Mouse (Mus musculus) limb, embryonic 13.5 days (tissue): Measurements from ENCODE around the gene Gch1. TPM values are rescaled to one million over a fixed set of nuclear protein-coding genes. Genes with fewer than 3 reads are reported as not detected.

ENCODE experiments used
- ATAC-seq: fragments of 200-750 bp; cut with Nextera tagmentation; 2 replicates; pipeline ENCODE4 v1.8.0; 2017; ENCODE audit warnings: low read depth, moderate number of reproducible peaks, moderate TSS enrichment; ENCODE audit not compliant: low FRiP score
- H3K27ac ChIP-seq: fragments of 300-500 bp; sonication (generic); 2 replicates; pipeline ENCODE4 v1.5.1; 2015; ENCODE audit warnings: inconsistent platforms, mild to moderate bottlenecking, moderate library complexity
- H3K27me3 ChIP-seq: fragments of 300-500 bp; sonication (generic); 2 replicates; pipeline ENCODE4 v1.6.1; 2015; ENCODE audit warnings: mild to moderate bottlenecking, inconsistent platforms
- H3K36me3 ChIP-seq: fragments of 300-500 bp; sonication (generic); 2 replicates; pipeline ENCODE4 v1.6.1; 2015; ENCODE audit warnings: inconsistent platforms, mild to moderate bottlenecking, moderate library complexity
- H3K4me1 ChIP-seq: fragments of 300-500 bp; sonication (generic); 2 replicates; pipeline ENCODE4 v1.6.1; 2015; ENCODE audit warnings: inconsistent platforms
- H3K4me2 ChIP-seq: fragments of 300-500 bp; sonication (generic); replicated peaks from 2 replicates; pipeline ENCODE4 v1.6.1; 2015; ENCODE audit warnings: inconsistent platforms, mild to moderate bottlenecking, moderate library complexity
- H3K4me3 ChIP-seq: fragments of 300-500 bp; sonication (generic); 2 replicates; pipeline ENCODE4 v1.5.1; 2015; ENCODE audit warnings: moderate library complexity, mild to moderate bottlenecking, inconsistent platforms
- H3K9ac ChIP-seq: fragments of 300-500 bp; sonication (generic); 2 replicates; pipeline ENCODE4 v1.6.1; 2015; ENCODE audit warnings: mild to moderate bottlenecking, inconsistent platforms
- H3K9me3 ChIP-seq: fragments of 300-500 bp; sonication (generic); 2 replicates; pipeline ENCODE4 v1.6.1; 2016; ENCODE audit warnings: inconsistent platforms
- WGBS: fragments of 180-500 bp; shearing (Covaris S2); methylation state at CpG from one replicate; pipeline ENCODE4 v1.1.7; 2015; 5-methylcytosine and 5-hydroxymethylcytosine counted together
- polyA plus RNA-seq: library from polyadenylated mRNA; unstranded; fragments of >200 nt; fragmentation: Nextera tagmentation; extraction: Ambion mirVana; gene quantifications from 2 replicates; pipeline ENCODE4 v1.2.1, GENCODE M21; 2015

Gch1 gene
- polyA plus RNA-seq, 1 experiment from 2014 or later, result 1.0 TPM

GRCm38 (mm10) chr14:47194096-47194495 lies 4.9 kb upstream of the Gch1 start:
- H3K4me2 ChIP-seq, result no peak overlapping the region
- H3K27me3 ChIP-seq, result no peaks in the 10 kb centered on the region
- no peaks in the 10 kb centered on the region for H3K9me3 ChIP-seq
- H3K9ac ChIP-seq, result no peak overlapping the region
- ATAC-seq, result no peak
- no peak overlapping the region for H3K4me3 ChIP-seq
- WGBS, result 45% methylated on average over 4 of the region's 4 CpGs
- no peaks in the 10 kb centered on the region for H3K36me3 ChIP-seq
- H3K27ac ChIP-seq, result no peak overlapping the region
- H3K4me1 ChIP-seq, result no peaks in the 10 kb centered on the region

GRCm38 (mm10) chr14:47193506-47193905 lies 4.3 kb upstream of the Gch1 start:
- no peak overlapping the region for H3K4me2 ChIP-seq
- no peaks in the 10 kb centered on the region for H3K9me3 ChIP-seq
- H3K4me3 ChIP-seq, result no peak overlapping the region
- ATAC-seq, result no peak
- peaks cover 5% of the 10 kb centered on the region for H3K27me3 ChIP-seq
- H3K27ac ChIP-seq, result no peak overlapping the region
- H3K36me3 ChIP-seq, result no peaks in the 10 kb centered on the region
- no peak overlapping the region for H3K9ac ChIP-seq
- H3K4me1 ChIP-seq, result peaks cover 4% of the 10 kb centered on the region
- WGBS, result 80% methylated on average over 6 of the region's 6 CpGs

GRCm38 (mm10) chr14:47191861-47192260 lies 2.6 kb upstream of the Gch1 start:
- Histone ChIP-seq H3K9ac (no peak overlapping the region), H3K4me1 (peaks cover 5% of the 10 kb centered on the region), H3K27me3 (peaks cover 20% of the 10 kb centered on the region), H3K9me3 (no peaks in the 10 kb centered on the region), H3K36me3 (no peaks in the 10 kb centered on the region), H3K27ac (no peak overlapping the region), H3K4me3 (no peak overlapping the region), H3K4me2 (no peak overlapping the region)
- WGBS, result 34% methylated on average over 5 of the region's 5 CpGs
- no peak for ATAC-seq

- WGBS, result 80% methylated on average over 4 of the region's 4 CpGs
Measured at GRCm38 (mm10) chr14:47190626-47191025, 1.4 kb upstream of the Gch1 start.

GRCm38 (mm10) chr14:47189635-47189955 lies 382 bp upstream of the Gch1 start:
- 13% methylated on average over 8 of the region's 8 CpGs for WGBS
- Histone ChIP-seq H3K4me2 (peak overlapping the region; percentile 97), H3K36me3 (no peaks in the 10 kb centered on the region), H3K9me3 (no peaks in the 10 kb centered on the region), H3K4me1 (peaks cover 5% of the 10 kb centered on the region), H3K4me3 (peak overlapping the region; percentile 73), H3K27ac (no peak overlapping the region), H3K9ac (peak overlapping the region; percentile 62), H3K27me3 (peaks cover 23% of the 10 kb centered on the region)
- peak; percentile 20; the same call in 1 of the 2 replicates for ATAC-seq

More at GRCm38 (mm10) chr14:47190626-47191025, 1.4 kb upstream of the Gch1 start:
- Histone ChIP-seq H3K36me3 (no peaks in the 10 kb centered on the region), H3K9me3 (no peaks in the 10 kb centered on the region), H3K27ac (no peak overlapping the region), H3K4me3 (no peak overlapping the region), H3K4me1 (peaks cover 5% of the 10 kb centered on the region), H3K4me2 (no peak overlapping the region), H3K9ac (no peak overlapping the region), H3K27me3 (peaks cover 23% of the 10 kb centered on the region)
- no peak for ATAC-seq

- no peak overlapping the region for H3K27ac ChIP-seq
- peaks cover 23% of the 10 kb centered on the region for H3K27me3 ChIP-seq
- under 1% methylated on average over 16 of the region's 16 CpGs for WGBS
- peak overlapping the region; percentile 97 for H3K4me2 ChIP-seq
- ATAC-seq, result peak; percentile 25; the same call in 1 of the 2 replicates
- H3K4me3 ChIP-seq, result peak overlapping the region; percentile 73
- peak overlapping the region; percentile 62 for H3K9ac ChIP-seq
- H3K4me1 ChIP-seq, result peaks cover 5% of the 10 kb centered on the region
- no peaks in the 10 kb centered on the region for H3K9me3 ChIP-seq
- no peaks in the 10 kb centered on the region for H3K36me3 ChIP-seq
Measured at GRCm38 (mm10) chr14:47188475-47188847, 752 bp downstream of the Gch1 start.

- Histone ChIP-seq H3K27me3 (peaks cover 23% of the 10 kb centered on the region), H3K27ac (no peak overlapping the region), H3K9ac (no peak overlapping the region), H3K4me1 (peaks cover 5% of the 10 kb centered on the region), H3K4me3 (peak overlapping the region; percentile 73), H3K36me3 (no peaks in the 10 kb centered on the region), H3K9me3 (no peaks in the 10 kb centered on the region), H3K4me2 (peak overlapping the region; percentile 97; the same call in 1 of the 2 replicates)
- WGBS, result 36% methylated on average over 12 of the region's 12 CpGs
- ATAC-seq, result no peak
Measured at GRCm38 (mm10) chr14:47187666-47188360, 1.4 kb downstream of the Gch1 start.

GRCm38 (mm10) chr14:47187261-47187660 lies 2.0 kb downstream of the Gch1 start:
- H3K4me2 ChIP-seq, result no peak overlapping the region
- WGBS, result 46% methylated on average over 1 of the region's 1 CpGs

GRCm38 (mm10) chr14:47186561-47186960 lies 2.7 kb downstream of the Gch1 start:
- peaks cover 5% of the 10 kb centered on the region for H3K4me1 ChIP-seq
- no peaks in the 10 kb centered on the region for H3K9me3 ChIP-seq
- no peaks in the 10 kb centered on the region for H3K36me3 ChIP-seq
- no peak overlapping the region for H3K4me3 ChIP-seq
- no peak overlapping the region for H3K27ac ChIP-seq
- ATAC-seq, result no peak
- no peak overlapping the region for H3K9ac ChIP-seq
- no peak overlapping the region for H3K4me2 ChIP-seq
- 90% methylated on average over 2 of the region's 2 CpGs for WGBS
- peaks cover 23% of the 10 kb centered on the region for H3K27me3 ChIP-seq

More at GRCm38 (mm10) chr14:47187261-47187660, 2.0 kb downstream of the Gch1 start:
- peaks cover 23% of the 10 kb centered on the region for H3K27me3 ChIP-seq
- H3K36me3 ChIP-seq, result no peaks in the 10 kb centered on the region
- ATAC-seq, result no peak
- H3K9me3 ChIP-seq, result no peaks in the 10 kb centered on the region
- no peak overlapping the region for H3K4me3 ChIP-seq
- peaks cover 5% of the 10 kb centered on the region for H3K4me1 ChIP-seq
- H3K9ac ChIP-seq, result no peak overlapping the region
- no peak overlapping the region for H3K27ac ChIP-seq

- no peak overlapping the region for H3K4me3 ChIP-seq
- peaks cover 7% of the 10 kb centered on the region for H3K4me1 ChIP-seq
- H3K36me3 ChIP-seq, result no peaks in the 10 kb centered on the region
- no peak overlapping the region for H3K27ac ChIP-seq
- H3K4me2 ChIP-seq, result no peak overlapping the region
- WGBS, result 68% methylated on average over 11 of the region's 11 CpGs
- peaks cover 1% of the 10 kb centered on the region; the same call in 1 of the 2 replicates for H3K27me3 ChIP-seq
- no peak overlapping the region for H3K9ac ChIP-seq
- H3K9me3 ChIP-seq, result no peaks in the 10 kb centered on the region
- no peak for ATAC-seq
Measured at GRCm38 (mm10) chr14:47181497-47182290, 7.5 kb downstream of the Gch1 start.

- H3K4me3 ChIP-seq, result no peak overlapping the region
- no peak for ATAC-seq
- no peak overlapping the region for H3K4me2 ChIP-seq
- peaks cover 7% of the 10 kb centered on the region for H3K4me1 ChIP-seq
- no peaks in the 10 kb centered on the region for H3K36me3 ChIP-seq
- no peak overlapping the region for H3K9ac ChIP-seq
- no peak overlapping the region for H3K27ac ChIP-seq
- H3K27me3 ChIP-seq, result no peaks in the 10 kb centered on the region
- WGBS, result 90% methylated on average over 5 of the region's 5 CpGs
- no peaks in the 10 kb centered on the region for H3K9me3 ChIP-seq
Measured at GRCm38 (mm10) chr14:47178851-47179250, 10.4 kb downstream of the Gch1 start.

- H3K9me3 ChIP-seq, result no peaks in the 10 kb centered on the region
- peak; percentile 75; the same call in 1 of the 2 replicates for ATAC-seq
- H3K27me3 ChIP-seq, result no peaks in the 10 kb centered on the region
- no peak overlapping the region; the same call in 1 of the 2 replicates for H3K27ac ChIP-seq
- peak overlapping the region; percentile 45 for H3K4me2 ChIP-seq
- peaks cover 7% of the 10 kb centered on the region for H3K4me1 ChIP-seq
- H3K9ac ChIP-seq, result no peak overlapping the region
- peak overlapping the region; percentile 5; the same call in 1 of the 2 replicates for H3K4me3 ChIP-seq
- WGBS, result 19% methylated on average over 13 of the region's 13 CpGs
- H3K36me3 ChIP-seq, result no peaks in the 10 kb centered on the region
Measured at GRCm38 (mm10) chr14:47177846-47178414, 11.3 kb downstream of the Gch1 start.
